Mouse (Mus musculus) lung, embryonic 16.5 days (tissue): Measurements from ENCODE around the gene Tada1. TPM values are rescaled to one million over a fixed set of nuclear protein-coding genes. Genes with fewer than 3 reads are reported as not detected.
A peak's percentile ranks its signal among the peaks of the same experiment; 100 is the strongest.

ENCODE experiments used
- ATAC-seq: fragments of 200-750 bp; cut with Nextera tagmentation; 2 replicates; pipeline ENCODE4 v1.8.0; 2017; ENCODE audit warnings: low read depth, mild to moderate bottlenecking, moderate library complexity
- H3K27ac ChIP-seq: fragments of 300-500 bp; sonication (generic); 2 replicates; pipeline ENCODE4 v1.5.1; 2014; ENCODE audit warnings: mild to moderate bottlenecking, control low read depth, low read length
- H3K27me3 ChIP-seq: fragments of 300-500 bp; sonication (generic); 2 replicates; pipeline ENCODE4 v1.6.1; 2014; ENCODE audit warnings: low read depth, low read length, mixed read lengths; ENCODE audit not compliant: control insufficient read depth, insufficient read depth
- H3K36me3 ChIP-seq: fragments of 300-500 bp; sonication (generic); 2 replicates; pipeline ENCODE4 v1.6.1; 2014; ENCODE audit warnings: low read length; ENCODE audit not compliant: control insufficient read depth, insufficient read depth
- H3K4me1 ChIP-seq: fragments of 300-500 bp; sonication (generic); replicated peaks from 2 replicates; pipeline ENCODE4 v1.6.1; 2014; ENCODE audit warnings: low read length, mixed read lengths; ENCODE audit not compliant: control insufficient read depth, insufficient read depth
- H3K4me2 ChIP-seq: fragments of 300-500 bp; sonication (generic); 2 replicates; pipeline ENCODE4 v1.6.1; 2014; ENCODE audit warnings: low read depth, low read length, control low read depth
- H3K4me3 ChIP-seq: fragments of 300-500 bp; sonication (generic); 2 replicates; pipeline ENCODE4 v1.5.1; 2014; ENCODE audit warnings: mild to moderate bottlenecking, low read length, control low read depth
- H3K9ac ChIP-seq: fragments of 300-500 bp; sonication (generic); 2 replicates; pipeline ENCODE4 v1.6.1; 2014; ENCODE audit warnings: low read length, control low read depth
- H3K9me3 ChIP-seq: fragments of 300-500 bp; sonication (generic); 2 replicates; pipeline ENCODE4 v1.6.1; 2016; ENCODE audit warnings: low read length; ENCODE audit not compliant: control insufficient read depth
- WGBS: fragments of 180-500 bp; shearing (Covaris S2); extraction: QIAGEN DNeasy Blood & Tissue Kit; methylation state at CpG from one replicate; pipeline ENCODE4 v1.1.7; 2014; 5-methylcytosine and 5-hydroxymethylcytosine counted together
- polyA plus RNA-seq: library from polyadenylated mRNA; unstranded; fragments of >200 nt; fragmentation: Nextera tagmentation; extraction: Ambion mirVana; gene quantifications from 2 replicates; pipeline ENCODE4 v1.2.1, GENCODE M21; 2015

Tada1 gene
- polyA plus RNA-seq, 1 experiment from 2014 or later = 57.1 TPM

DNA sequence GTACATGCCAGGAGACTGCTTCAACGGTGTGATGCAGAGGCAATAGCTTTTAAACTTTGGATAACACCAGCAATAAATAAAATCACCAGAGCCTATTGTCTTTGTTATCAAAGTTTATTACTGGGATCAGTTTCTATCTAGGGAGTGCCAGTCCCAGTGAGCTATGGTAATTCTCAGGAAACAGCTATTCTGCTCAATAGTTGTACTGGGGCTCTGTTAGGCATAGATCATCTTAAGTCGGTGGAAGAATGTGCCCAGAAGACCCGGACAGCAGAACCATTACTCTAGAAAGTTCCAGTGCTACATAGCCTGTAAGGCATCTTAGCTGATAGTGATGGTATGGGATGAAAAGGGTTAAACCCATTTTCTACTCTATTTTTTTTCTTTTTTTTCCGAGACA is 15.9 kb downstream of the Tada1 start:
- H3K4me1 ChIP-seq = no peaks in the 10 kb centered on the region
- no peaks in the 10 kb centered on the region for H3K9me3 ChIP-seq
- WGBS = 57% methylated on average over 4 of the region's 4 CpGs
- no peak overlapping the region for H3K27ac ChIP-seq
- H3K27me3 ChIP-seq = no peaks in the 10 kb centered on the region
- peaks cover 52% of the 10 kb centered on the region for H3K36me3 ChIP-seq
- H3K9ac ChIP-seq = no peak overlapping the region
- no peak overlapping the region for H3K4me2 ChIP-seq
- H3K4me3 ChIP-seq = no peak overlapping the region
- ATAC-seq = no peak

DNA sequence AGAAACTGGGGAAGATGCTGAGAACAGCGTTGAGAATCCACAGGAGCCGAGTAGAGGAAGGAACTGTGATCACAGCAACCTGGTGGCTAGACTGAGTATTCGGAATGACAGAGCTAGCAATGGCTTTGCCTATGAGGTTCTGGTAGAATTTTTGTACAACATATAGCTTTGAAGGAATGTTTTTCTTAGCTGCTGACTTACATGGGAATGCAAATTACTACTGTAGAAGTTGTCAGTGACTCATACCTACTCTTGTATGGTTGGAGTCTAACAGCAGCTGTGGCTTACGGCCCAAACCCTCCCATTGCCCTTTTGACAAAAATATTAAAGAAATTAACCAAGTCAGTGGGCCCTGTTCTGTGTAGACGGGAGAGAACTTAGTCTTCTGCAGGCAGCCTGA is 16.8 kb downstream of the Tada1 start:
- 91% methylated on average over 5 of the region's 5 CpGs for WGBS
- H3K9ac ChIP-seq = no peak overlapping the region

GRCm38 (mm10) chr1:166396381-166396780 is 17.5 kb downstream of the Tada1 start:
- H3K36me3 ChIP-seq = peaks cover 40% of the 10 kb centered on the region
- no peaks in the 10 kb centered on the region for H3K9me3 ChIP-seq
- H3K9ac ChIP-seq = no peak overlapping the region
- no peak overlapping the region for H3K27ac ChIP-seq
- no peak for ATAC-seq
- H3K27me3 ChIP-seq = no peaks in the 10 kb centered on the region
- no peak overlapping the region for H3K4me2 ChIP-seq
- no peaks in the 10 kb centered on the region for H3K4me1 ChIP-seq
- 81% methylated on average over 6 of the region's 6 CpGs for WGBS
- H3K4me3 ChIP-seq = no peak overlapping the region

More for the DNA sequence above, 16.8 kb downstream of the Tada1 start:
- H3K27me3 ChIP-seq = no peaks in the 10 kb centered on the region
- H3K4me1 ChIP-seq = no peaks in the 10 kb centered on the region
- H3K27ac ChIP-seq = no peak overlapping the region
- H3K9me3 ChIP-seq = no peaks in the 10 kb centered on the region
- no peak for ATAC-seq
- H3K4me3 ChIP-seq = no peak overlapping the region
- H3K36me3 ChIP-seq = peaks cover 46% of the 10 kb centered on the region
- no peak overlapping the region for H3K4me2 ChIP-seq

- no peak for ATAC-seq
- Histone ChIP-seq H3K27ac (no peak overlapping the region), H3K27me3 (no peaks in the 10 kb centered on the region), H3K9me3 (no peaks in the 10 kb centered on the region), H3K4me2 (no peak overlapping the region), H3K4me1 (no peaks in the 10 kb centered on the region), H3K36me3 (peaks cover 22% of the 10 kb centered on the region), H3K9ac (no peak overlapping the region), H3K4me3 (no peak overlapping the region)
These were observed 22.6 kb downstream of the Tada1 start for GRCm38 (mm10) chr1:166401455-166401854.

DNA sequence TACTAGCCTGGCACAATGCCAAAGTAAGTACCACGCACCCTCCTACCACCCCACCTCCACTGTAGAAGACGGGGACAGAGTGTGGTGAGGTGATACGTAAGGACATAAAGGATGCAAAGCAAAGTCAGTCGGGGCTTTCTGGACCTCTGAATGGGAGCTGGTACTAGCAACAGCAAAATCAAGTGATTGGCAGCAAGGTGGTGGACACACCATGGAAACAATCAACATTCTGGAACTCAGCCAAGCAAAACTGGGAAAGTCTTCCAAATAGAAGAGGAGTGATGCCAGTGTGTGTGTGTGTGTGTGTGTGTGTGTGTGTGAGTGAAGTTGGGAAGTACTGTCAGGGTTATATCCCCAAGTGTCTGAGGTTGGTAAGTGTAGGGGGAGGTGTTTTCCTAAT is 23.1 kb downstream of the Tada1 start:
- Histone ChIP-seq H3K4me3 (no peak overlapping the region), H3K4me2 (no peak overlapping the region), H3K9ac (no peak overlapping the region), H3K27ac (no peak overlapping the region), H3K9me3 (no peaks in the 10 kb centered on the region), H3K4me1 (no peaks in the 10 kb centered on the region), H3K27me3 (no peaks in the 10 kb centered on the region), H3K36me3 (peaks cover 22% of the 10 kb centered on the region)
- 77% methylated on average over 4 of the region's 4 CpGs for WGBS
- no peak for ATAC-seq

GRCm38 (mm10) chr1:166403846-166404245 is 24.9 kb downstream of the Tada1 start:
- H3K4me3 ChIP-seq = no peak overlapping the region
- H3K36me3 ChIP-seq = peaks cover 10% of the 10 kb centered on the region
- H3K9me3 ChIP-seq = no peaks in the 10 kb centered on the region
- ATAC-seq = no peak
- H3K27me3 ChIP-seq = no peaks in the 10 kb centered on the region
- WGBS = 86% methylated on average over 3 of the region's 3 CpGs
- H3K9ac ChIP-seq = no peak overlapping the region
- no peak overlapping the region for H3K27ac ChIP-seq
- no peak overlapping the region for H3K4me2 ChIP-seq
- peaks cover 10% of the 10 kb centered on the region for H3K4me1 ChIP-seq

- peak overlapping the region; percentile 95 for H3K4me2 ChIP-seq
- WGBS = 1% methylated on average over 29 of the region's 45 CpGs
- H3K36me3 ChIP-seq = no peaks in the 10 kb centered on the region
- H3K9ac ChIP-seq = peak overlapping the region; percentile 80
- H3K27ac ChIP-seq = peak overlapping the region; percentile 56
- no peaks in the 10 kb centered on the region for H3K27me3 ChIP-seq
- peak; percentile 79 for ATAC-seq
- peak overlapping the region; percentile 75 for H3K4me3 ChIP-seq
- H3K4me1 ChIP-seq = peaks cover 12% of the 10 kb centered on the region
- peaks cover 10% of the 10 kb centered on the region for H3K9me3 ChIP-seq
These were observed 30.3 kb downstream of the Tada1 start for GRCm38 (mm10) chr1:166409177-166409700.

- Histone ChIP-seq H3K36me3 (no peaks in the 10 kb centered on the region), H3K4me2 (peak within 1 kb of the TSS; percentile 95), H3K27me3 (no peaks in the 10 kb centered on the region), H3K9ac (peak within 1 kb of the TSS; percentile 80), H3K4me1 (peaks cover 12% of the 10 kb centered on the region), H3K9me3 (peaks cover 10% of the 10 kb centered on the region), H3K4me3 (peak within 1 kb of the TSS; percentile 75), H3K27ac (peak within 1 kb of the TSS; percentile 56)
- ATAC-seq = peak; percentile 95
- WGBS = 2% methylated on average over 40 of the region's 49 CpGs
These were observed 30.9 kb downstream of the Tada1 start, which contains the start of gene Pogk for GRCm38 (mm10) chr1:166409701-166410220. Gene Pogk (minus strand): TSS chr1:166409863.

DNA sequence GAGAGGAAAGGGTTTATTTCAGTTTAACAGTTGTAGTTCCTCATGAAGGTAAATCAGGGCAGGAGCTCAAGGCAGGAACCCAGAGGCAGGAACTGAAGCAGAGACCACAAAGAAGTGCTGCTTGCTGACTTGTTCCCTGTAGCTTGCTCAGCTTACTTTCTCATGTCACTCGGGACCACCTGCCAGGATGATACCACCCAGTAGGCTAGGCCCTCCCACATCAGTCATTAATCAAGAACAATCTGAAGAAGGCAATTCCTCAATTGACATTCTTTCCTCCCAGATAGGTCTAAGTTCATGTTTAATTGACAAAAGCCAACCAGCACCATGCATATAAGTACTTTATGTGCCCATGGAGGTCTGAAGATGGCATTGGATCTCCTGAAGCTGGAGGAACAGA is 32.6 kb downstream of the Tada1 start:
- Histone ChIP-seq H3K9ac (no peak overlapping the region), H3K27me3 (no peaks in the 10 kb centered on the region), H3K36me3 (no peaks in the 10 kb centered on the region), H3K9me3 (peaks cover 10% of the 10 kb centered on the region), H3K4me3 (no peak overlapping the region), H3K4me2 (no peak overlapping the region), H3K4me1 (peaks cover 12% of the 10 kb centered on the region), H3K27ac (no peak overlapping the region)
- 93% methylated on average over 1 of the region's 1 CpGs for WGBS
- no peak for ATAC-seq

DNA sequence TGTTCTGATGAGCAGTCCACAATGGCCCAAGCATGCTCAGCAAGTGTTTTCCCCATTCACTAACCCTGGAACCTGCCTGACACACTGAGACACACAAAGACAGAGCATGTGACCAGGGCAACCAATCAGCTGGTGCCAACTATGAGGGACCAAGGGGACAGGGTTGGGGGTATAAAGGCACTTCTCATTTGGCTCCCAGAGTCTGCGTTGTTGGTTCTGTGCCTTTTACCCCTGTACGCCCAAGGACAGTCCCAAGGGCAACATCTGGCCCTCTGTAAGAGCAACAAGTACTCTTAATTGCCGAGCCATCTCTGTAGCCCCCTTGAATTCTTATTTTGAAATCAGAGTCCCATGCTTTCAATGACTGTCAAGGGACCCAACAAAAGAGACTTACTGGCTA is 33.4 kb downstream of the Tada1 start:
- no peaks in the 10 kb centered on the region for H3K36me3 ChIP-seq
- no peaks in the 10 kb centered on the region for H3K27me3 ChIP-seq
- H3K9ac ChIP-seq = no peak overlapping the region
- no peak for ATAC-seq
- no peak overlapping the region for H3K4me2 ChIP-seq
- H3K27ac ChIP-seq = no peak overlapping the region
- 87% methylated on average over 3 of the region's 3 CpGs for WGBS
- peaks cover 12% of the 10 kb centered on the region for H3K4me1 ChIP-seq
- H3K4me3 ChIP-seq = no peak overlapping the region
- peaks cover 10% of the 10 kb centered on the region for H3K9me3 ChIP-seq
